Mouse (Mus musculus): ENCODE data around the gene Xrcc2.

Xrcc2 gene

GRCm38 (mm10) chr5:25668306-25668705 lies 37.3 kb downstream of the Xrcc2 start:
- no peak for DNase-seq (ENCODE audit: extremely low spot score)

- no peak for DNase-seq (ENCODE audit: extremely low spot score)
Observed at GRCm38 (mm10) chr5:25666684-25667083, 38.9 kb downstream of the Xrcc2 start.

- DNase-seq (ENCODE audit: extremely low spot score): peak; percentile 22
Observed at GRCm38 (mm10) chr5:25666108-25666507, 39.5 kb downstream of the Xrcc2 start.

- DNase-seq (ENCODE audit: extremely low spot score): no peak
Observed at GRCm38 (mm10) chr5:25665516-25665915, 40.1 kb downstream of the Xrcc2 start.

GRCm38 (mm10) chr5:25663165-25663564 lies 42.5 kb downstream of the Xrcc2 start:
- no peak for DNase-seq (ENCODE audit: extremely low spot score)

- peak; percentile 52 for DNase-seq (ENCODE audit: extremely low spot score)
Observed at GRCm38 (mm10) chr5:25654578-25654987, 51.0 kb downstream of the Xrcc2 start.

GRCm38 (mm10) chr5:25653377-25653776 lies 52.2 kb downstream of the Xrcc2 start:
- no peak for DNase-seq (ENCODE audit: extremely low spot score)

- no peak for DNase-seq (ENCODE audit: extremely low spot score)
Observed at GRCm38 (mm10) chr5:25652435-25652834, 53.2 kb downstream of the Xrcc2 start.

- DNase-seq (ENCODE audit: extremely low spot score): no peak
Observed at GRCm38 (mm10) chr5:25645661-25646364, 59.8 kb downstream of the Xrcc2 start.

- DNase-seq (ENCODE audit: extremely low spot score): no peak
Observed at GRCm38 (mm10) chr5:25644509-25644908, 61.1 kb downstream of the Xrcc2 start.

GRCm38 (mm10) chr5:25642741-25643140 lies 62.9 kb downstream of the Xrcc2 start:
- no peak for DNase-seq (ENCODE audit: extremely low spot score)
